Mouse (Mus musculus): ENCODE data around the gene Wee2. TPM values are rescaled to one million over a fixed set of nuclear protein-coding genes. Genes with fewer than 3 reads are reported as not detected.

Wee2 gene
- total and polyA plus RNA-seq, 3 experiments, result 0.16 TPM; not detected in 2

GRCm38 (mm10) chr6:40439731-40440130, 843 bp downstream of the Wee2 start:
- ATAC-seq (ENCODE audit: extremely low read depth, insufficient number of reproducible peaks, low FRiP score, poor library complexity, severe bottlenecking) (no peak), DNase-seq (ENCODE audit: low spot score) (no peak)
- H3K9me3 ChIP-seq (replicated peaks), result no peaks in the 10 kb centered on the region
- no peak overlapping the region for H3K4me3 ChIP-seq (ENCODE audit: low read depth, low read length)
- H3K27me3 ChIP-seq (ENCODE audit: insufficient read depth, low read length), result peaks cover 39% of the 10 kb centered on the region
- TF ChIP-seq POLR2AphosphoS5 (IDR thresholded peaks at IDR 0.05; ENCODE audit: insufficient replicate concordance, low read depth, low read length) (no peak), CTCF (IDR thresholded peaks at IDR 0.05; ENCODE audit: low read depth, low read length) (no peak), TAL1 (conservative IDR thresholded peaks at IDR 0.05; ENCODE audit: low read depth, low read length) (no peak), GATA2 (IDR thresholded peaks at IDR 0.05; ENCODE audit: borderline replicate concordance, low read depth, low read length) (no peak), GATA1 (IDR thresholded peaks at IDR 0.05; ENCODE audit: borderline replicate concordance, low read length) (no peak)
- peaks cover 6% of the 10 kb centered on the region for H3K4me1 ChIP-seq (ENCODE audit: insufficient read depth, low read depth, low read length)
- H3K36me3 ChIP-seq (replicated peaks), result no peaks in the 10 kb centered on the region

DNA sequence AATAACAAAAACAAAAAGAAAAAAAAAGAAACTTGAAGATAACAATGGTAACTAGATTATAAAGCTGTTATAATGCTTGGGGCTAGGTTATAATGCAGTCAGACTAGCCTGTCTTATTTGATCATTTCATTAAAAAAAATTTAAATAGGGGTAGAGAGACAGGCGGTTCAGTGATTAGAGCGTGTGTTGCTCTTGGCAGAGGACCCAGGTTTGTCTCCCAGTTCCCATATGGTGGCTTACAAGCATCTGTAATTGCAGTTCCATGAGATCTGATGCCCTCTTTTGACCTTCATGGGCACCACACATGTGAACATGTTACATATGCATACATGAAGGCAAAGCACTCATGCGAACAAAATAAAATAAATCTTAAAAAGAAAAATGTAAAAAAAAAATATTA, 2.4 kb downstream of the Wee2 start:
- no peaks in the 10 kb centered on the region for H3K36me3 ChIP-seq (replicated peaks)
- DNase-seq (ENCODE audit: low spot score), result no peak
- no peak overlapping the region for H3K4me3 ChIP-seq (ENCODE audit: low read depth, low read length)
- TF ChIP-seq GATA1 (IDR thresholded peaks at IDR 0.05; ENCODE audit: borderline replicate concordance, low read length) (no peak), TAL1 (conservative IDR thresholded peaks at IDR 0.05; ENCODE audit: low read depth, low read length) (no peak), POLR2AphosphoS5 (IDR thresholded peaks at IDR 0.05; ENCODE audit: insufficient replicate concordance, low read depth, low read length) (no peak), CTCF (IDR thresholded peaks at IDR 0.05; ENCODE audit: low read depth, low read length) (no peak), GATA2 (IDR thresholded peaks at IDR 0.05; ENCODE audit: borderline replicate concordance, low read depth, low read length) (no peak)
- no peaks in the 10 kb centered on the region for H3K9me3 ChIP-seq (replicated peaks)
- H3K4me1 ChIP-seq (ENCODE audit: insufficient read depth, low read depth, low read length), result no peaks in the 10 kb centered on the region; the same call in 1 of the 2 replicates
- ATAC-seq (ENCODE audit: extremely low read depth, insufficient number of reproducible peaks, low FRiP score, poor library complexity, severe bottlenecking), result no peak
- peaks cover 35% of the 10 kb centered on the region for H3K27me3 ChIP-seq (ENCODE audit: insufficient read depth, low read length)

DNA sequence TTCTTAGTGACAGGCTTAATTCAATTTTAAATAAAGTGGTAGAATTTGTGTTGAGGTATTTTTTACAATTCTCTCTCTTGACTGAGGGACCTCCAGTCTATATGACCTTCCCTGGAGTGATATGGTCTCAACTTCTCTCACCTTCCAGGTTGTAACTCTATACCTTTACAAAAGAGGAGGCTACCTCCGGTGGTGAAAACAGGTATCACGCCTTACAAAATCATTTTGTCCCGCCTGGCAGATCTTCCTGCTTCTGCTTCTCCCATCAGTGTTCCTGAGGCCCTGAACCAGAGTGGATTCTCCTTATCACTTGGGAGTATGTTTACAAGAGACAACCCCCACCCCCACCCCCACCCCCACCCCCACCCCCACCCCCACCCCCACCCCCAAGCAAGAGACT, 2.9 kb downstream of the Wee2 start:
- Histone ChIP-seq H3K4me3 (ENCODE audit: low read depth, low read length) (no peak overlapping the region), H3K9me3 (replicated peaks) (no peaks in the 10 kb centered on the region), H3K27me3 (ENCODE audit: insufficient read depth, low read length) (peaks cover 34% of the 10 kb centered on the region), H3K4me1 (ENCODE audit: insufficient read depth, low read depth, low read length) (no peaks in the 10 kb centered on the region), H3K36me3 (replicated peaks) (no peaks in the 10 kb centered on the region)
- no peak for ATAC-seq (ENCODE audit: extremely low read depth, insufficient number of reproducible peaks, low FRiP score, poor library complexity, severe bottlenecking)
- TF ChIP-seq GATA2 (IDR thresholded peaks at IDR 0.05; ENCODE audit: borderline replicate concordance, low read depth, low read length) (no peak), TAL1 (conservative IDR thresholded peaks at IDR 0.05; ENCODE audit: low read depth, low read length) (no peak), CTCF (IDR thresholded peaks at IDR 0.05; ENCODE audit: low read depth, low read length) (0 out of 2 replicates have a peak, but pooled peaks have one; percentile 6)
- no peak for DNase-seq (ENCODE audit: low spot score)

- H3K27me3 ChIP-seq (ENCODE audit: insufficient read depth, low read length), result peaks cover 33% of the 10 kb centered on the region
- H3K4me1 ChIP-seq (ENCODE audit: insufficient read depth, low read depth, low read length), result no peaks in the 10 kb centered on the region
- no peak for TF ChIP-seq GATA2 (IDR thresholded peaks at IDR 0.05; ENCODE audit: borderline replicate concordance, low read depth, low read length)
- TF ChIP-seq TAL1 (conservative IDR thresholded peaks at IDR 0.05; ENCODE audit: low read depth, low read length), result no peak
- no peak for TF ChIP-seq GATA1 (IDR thresholded peaks at IDR 0.05; ENCODE audit: borderline replicate concordance, low read length)
- TF ChIP-seq POLR2AphosphoS5 (IDR thresholded peaks at IDR 0.05; ENCODE audit: insufficient replicate concordance, low read depth, low read length), result no peak
- TF ChIP-seq CTCF (IDR thresholded peaks at IDR 0.05; ENCODE audit: low read depth, low read length), result no peak
- no peak for DNase-seq (ENCODE audit: low spot score)
- H3K9me3 ChIP-seq (replicated peaks), result no peaks in the 10 kb centered on the region
- no peak for ATAC-seq (ENCODE audit: extremely low read depth, insufficient number of reproducible peaks, low FRiP score, poor library complexity, severe bottlenecking)
- H3K4me3 ChIP-seq (ENCODE audit: low read depth, low read length), result no peak overlapping the region
- no peaks in the 10 kb centered on the region for H3K36me3 ChIP-seq (replicated peaks)
Observed at GRCm38 (mm10) chr6:40443281-40443928, 4.5 kb downstream of the Wee2 start.

GRCm38 (mm10) chr6:40448626-40449025, 9.7 kb downstream of the Wee2 start:
- ATAC-seq (ENCODE audit: extremely low read depth, insufficient number of reproducible peaks, low FRiP score, poor library complexity, severe bottlenecking) (no peak), DNase-seq (ENCODE audit: low spot score) (no peak)
- Histone ChIP-seq H3K4me3 (ENCODE audit: low read depth, low read length) (no peak overlapping the region), H3K27me3 (ENCODE audit: insufficient read depth, low read length) (peaks cover 19% of the 10 kb centered on the region), H3K4me1 (ENCODE audit: insufficient read depth, low read depth, low read length) (no peaks in the 10 kb centered on the region), H3K9me3 (replicated peaks) (no peaks in the 10 kb centered on the region), H3K36me3 (replicated peaks) (no peaks in the 10 kb centered on the region)
- TF ChIP-seq TAL1 (conservative IDR thresholded peaks at IDR 0.05; ENCODE audit: low read depth, low read length), result no peak
- TF ChIP-seq POLR2AphosphoS5 (IDR thresholded peaks at IDR 0.05; ENCODE audit: insufficient replicate concordance, low read depth, low read length), result no peak
- TF ChIP-seq GATA2 (IDR thresholded peaks at IDR 0.05; ENCODE audit: borderline replicate concordance, low read depth, low read length), result no peak
- no peak for TF ChIP-seq GATA1 (IDR thresholded peaks at IDR 0.05; ENCODE audit: borderline replicate concordance, low read length)
- no peak for TF ChIP-seq CTCF (IDR thresholded peaks at IDR 0.05; ENCODE audit: low read depth, low read length)

DNA sequence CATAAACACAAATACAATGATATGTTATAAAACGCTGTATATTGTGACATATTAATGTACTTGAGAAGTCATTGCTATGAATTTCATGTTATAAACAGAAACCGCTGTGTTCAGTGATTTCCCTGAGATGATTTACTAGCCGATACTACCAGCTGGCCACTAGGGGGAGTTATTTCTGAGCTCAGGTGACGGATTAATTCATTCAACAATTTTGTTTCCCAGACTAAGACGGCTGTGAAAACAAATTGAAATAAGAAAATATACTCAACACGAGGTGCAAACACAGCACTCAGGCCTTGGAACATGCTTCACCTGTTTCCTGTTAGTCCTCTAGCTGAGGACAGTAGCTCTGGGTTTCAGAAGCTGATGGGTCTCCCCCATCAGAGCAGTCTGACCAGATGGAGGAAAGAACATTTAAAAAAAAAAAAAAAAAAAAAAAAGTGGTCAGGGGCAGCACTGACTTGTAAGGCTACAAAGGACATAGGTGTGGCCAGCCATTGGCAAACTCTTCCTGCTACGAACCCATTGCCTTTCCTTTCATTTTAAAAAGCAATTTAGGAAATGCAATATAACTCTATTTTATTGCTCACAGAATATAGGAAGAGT, 15.7 kb downstream of the Wee2 start:
- DNase-seq (ENCODE audit: low spot score) (peak; percentile 19), ATAC-seq (ENCODE audit: extremely low read depth, insufficient number of reproducible peaks, low FRiP score, poor library complexity, severe bottlenecking) (no peak)
- Histone ChIP-seq H3K36me3 (replicated peaks) (no peaks in the 10 kb centered on the region), H3K4me1 (ENCODE audit: insufficient read depth, low read depth, low read length) (no peaks in the 10 kb centered on the region), H3K4me3 (ENCODE audit: low read depth, low read length) (no peak overlapping the region), H3K9me3 (replicated peaks) (no peaks in the 10 kb centered on the region), H3K27me3 (ENCODE audit: insufficient read depth, low read length) (peaks cover 14% of the 10 kb centered on the region)
- TF ChIP-seq CTCF (IDR thresholded peaks at IDR 0.05; ENCODE audit: low read depth, low read length) (peak; percentile 63), GATA1 (IDR thresholded peaks at IDR 0.05; ENCODE audit: borderline replicate concordance, low read length) (no peak), POLR2AphosphoS5 (IDR thresholded peaks at IDR 0.05; ENCODE audit: insufficient replicate concordance, low read depth, low read length) (no peak)

All from G1E (cell line).